Mouse (Mus musculus) B cell, adult 62 days (primary cell): Measurements from ENCODE around the gene Timm17b. TPM values are rescaled to one million over a fixed set of nuclear protein-coding genes. Genes with fewer than 3 reads are reported as not detected.

Experiments used
- total RNA-seq: library from RNA; stranded (reverse); gene quantifications from 4 replicates; pipeline ENCODE4 v1.2.4, GENCODE M21; 2023

The Timm17b gene
- total RNA-seq = 38.8 to 55.7 TPM (median 51.5 TPM) in 4 replicates

DNA sequence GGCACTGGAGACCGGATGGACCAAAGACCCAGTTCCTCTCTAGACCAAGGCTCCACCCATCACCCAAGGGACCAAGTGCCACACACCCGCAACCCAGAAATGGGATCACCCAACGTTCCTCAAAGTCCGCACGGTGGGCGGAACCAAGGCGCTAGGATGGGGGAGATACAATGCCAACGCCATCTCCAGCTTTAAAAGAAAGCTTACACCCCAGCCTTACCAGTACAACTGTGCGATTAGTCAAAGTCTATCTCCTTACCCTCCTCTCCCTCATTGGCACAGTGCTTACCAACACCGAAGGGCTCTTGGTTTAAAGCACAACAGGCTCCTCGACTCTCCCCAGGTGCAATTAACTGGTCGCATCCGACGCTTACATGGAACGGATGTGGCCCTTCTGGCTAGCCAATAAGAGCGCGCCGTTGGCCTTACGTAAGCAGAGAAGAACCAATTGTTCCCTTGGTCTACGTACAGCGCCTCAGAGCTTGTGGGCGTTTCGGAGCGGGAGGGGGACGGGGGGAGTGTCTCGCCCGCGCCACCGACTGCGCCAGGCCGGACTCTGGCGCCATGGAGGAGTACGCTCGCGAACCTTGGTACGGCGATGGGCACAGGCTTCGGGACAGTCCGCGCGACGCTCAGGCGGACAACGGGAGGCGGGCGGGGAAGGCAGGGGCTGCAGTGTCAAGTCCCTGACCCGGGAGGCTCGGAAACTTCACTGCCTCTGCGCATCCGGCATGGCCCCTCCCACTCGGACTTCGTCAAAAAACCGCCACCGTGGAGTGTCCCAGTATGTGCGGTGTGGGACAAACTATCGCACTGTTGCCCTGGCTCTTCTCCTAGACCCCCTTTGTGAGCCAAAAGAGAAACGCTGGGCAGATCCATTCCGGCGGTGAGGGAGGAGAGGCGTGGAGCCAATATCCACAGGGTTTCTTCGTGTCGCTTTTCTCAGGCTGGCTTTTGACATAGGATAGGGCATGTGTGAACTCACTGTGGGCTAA is at the start of gene Timm17b, which contains the start of gene Pqbp1:
TSS of gene Timm17b (plus strand) at position 478 of the 995 bp plus-strand sequence.
TSS of gene Pqbp1 (minus strand) at position 390 of the 995 bp plus-strand sequence.

GRCm38 (mm10) chrX:7878007-7878419 is 21.1 kb upstream of the Timm17b start, which contains the start of gene Pim2:
Pim2 (plus strand) TSS chrX:7878262.

GRCm38 (mm10) chrX:7883841-7884567 is 15.2 kb upstream of the Timm17b start, which contains the start of gene Slc35a2:
Slc35a2 (plus strand) TSS chrX:7884028.

GRCm38 (mm10) chrX:7907735-7908134 is 8.6 kb downstream of the Timm17b start, which contains the start of gene Gm10491:
Gm10491 (minus strand) TSS chrX:7907835.

GRCm38 (mm10) chrX:7909242-7909641 is 10.1 kb downstream of the Timm17b start, which contains the start of gene Gm10490:
Gm10490 (plus strand) TSS chrX:7909542.

DNA sequence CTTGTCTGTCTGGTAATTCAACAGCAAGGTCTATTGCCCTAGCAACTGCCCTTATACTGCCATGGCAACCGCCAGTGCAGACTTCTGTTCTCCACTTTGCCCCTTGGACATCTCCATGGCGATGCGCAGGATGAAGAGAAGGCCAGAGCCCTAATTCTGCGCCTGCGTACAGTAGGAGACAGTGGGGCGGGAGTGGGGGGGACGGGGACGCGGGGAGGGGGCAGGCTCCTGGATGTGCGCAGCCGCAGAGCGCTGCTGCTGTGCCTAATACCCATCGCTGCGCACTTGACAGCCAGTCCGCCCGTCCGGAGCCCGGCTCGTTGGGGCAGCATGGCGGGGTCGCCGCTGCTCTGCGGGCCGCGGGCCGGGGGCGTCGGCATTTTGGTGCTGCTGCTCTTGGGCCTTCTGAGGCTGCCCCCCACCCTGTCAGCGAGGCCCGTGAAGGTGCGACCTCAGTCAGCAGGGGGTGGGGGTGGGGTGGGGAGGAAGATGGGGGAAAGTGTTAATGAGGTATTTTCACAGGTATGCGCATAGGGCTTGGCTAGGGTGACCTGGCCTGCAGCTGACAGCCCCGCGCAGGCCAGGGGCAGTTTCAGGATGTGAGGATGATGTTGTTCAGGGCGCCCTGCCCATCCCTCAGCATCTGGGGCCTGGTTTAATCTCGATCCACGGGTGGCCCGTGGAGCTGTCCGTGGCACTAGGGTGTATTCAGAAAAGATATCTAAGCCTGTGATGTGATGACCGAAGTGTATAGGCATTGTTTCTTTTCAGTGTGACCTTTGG is 20.6 kb downstream of the Timm17b start, which contains the start of gene Pcsk1n:
TSS of gene Pcsk1n (plus strand) at position 222 of the 783 bp plus-strand sequence.

GRCm38 (mm10) chrX:7928270-7928790 is 29.2 kb downstream of the Timm17b start, which contains the start of gene Eras:
Eras (minus strand) TSS chrX:7928607.

GRCm38 (mm10) chrX:7947108-7947899 is 48.1 kb downstream of the Timm17b start, which contains the start of gene Hdac6:
Hdac6 (minus strand) TSS chrX:7947889.

Other genes starting within 250 kb of the Timm17b start
- 24.4 to 28.3 TPM (median 25.8 TPM) in 4 replicates for gene Prickle3, start 242.1 kb upstream of the Timm17b start, total RNA-seq
- 85.6 to 91.6 TPM (median 88.3 TPM) in 4 replicates for gene Plp2, start 228.0 kb upstream of the Timm17b start, total RNA-seq
- gene Magix, start 218.1 kb upstream of the Timm17b start, total RNA-seq = not detected in 4 replicates
- gene Gpkow, start 202.2 kb upstream of the Timm17b start, total RNA-seq = 45.1 to 48.2 TPM (median 46.2 TPM) in 4 replicates
- gene Wdr45, start 185.0 kb upstream of the Timm17b start, total RNA-seq = 58.2 to 89.6 TPM (median 70.2 TPM) in 4 replicates
- not detected in 4 replicates for gene Gm45208, start 177.1 kb upstream of the Timm17b start, total RNA-seq
- 9.6 to 13.9 TPM (median 12.0 TPM) in 4 replicates for gene Praf2, start 170.9 kb upstream of the Timm17b start, total RNA-seq
- gene Ccdc120, start 148.5 kb upstream of the Timm17b start, total RNA-seq = not detected in 4 replicates
- gene Tfe3, start 136.8 kb upstream of the Timm17b start, total RNA-seq = 26.2 to 36.6 TPM (median 32.7 TPM) in 4 replicates
- 277 to 286 TPM (median 284 TPM) in 4 replicates for gene Gripap1, start 109.6 kb upstream of the Timm17b start, total RNA-seq
- 1.5 to 2.4 TPM (median 1.9 TPM) in 4 replicates for gene Kcnd1, start 77.1 kb upstream of the Timm17b start, total RNA-seq
- gene Otud5, start 58.0 kb upstream of the Timm17b start, total RNA-seq = 168 to 185 TPM (median 181 TPM) in 4 replicates
- 36.0 to 41.3 TPM (median 37.2 TPM) in 4 replicates for gene Pim2, start 21.1 kb upstream of the Timm17b start, total RNA-seq
- 28.8 to 38.6 TPM (median 35.1 TPM) in 4 replicates for gene Slc35a2, start 15.3 kb upstream of the Timm17b start, total RNA-seq
- gene Pqbp1, start 88 bp upstream of the Timm17b start, total RNA-seq = 126 to 133 TPM (median 129 TPM) in 4 replicates
- not detected in 4 replicates for gene Gm10491, start 8.5 kb downstream of the Timm17b start, total RNA-seq
- 2.1 TPM in 1 of 4 replicates, not detected in the others for gene Gm10490, start 10.2 kb downstream of the Timm17b start, total RNA-seq
- gene Pcsk1n, start 20.5 kb downstream of the Timm17b start, total RNA-seq = not detected in 4 replicates
- gene Eras, start 29.2 kb downstream of the Timm17b start, total RNA-seq = not detected in 4 replicates
- 15.9 to 26.0 TPM (median 21.4 TPM) in 4 replicates for gene Hdac6, start 48.5 kb downstream of the Timm17b start, total RNA-seq
- not detected in 4 replicates for gene Gata1, start 78.7 kb downstream of the Timm17b start, total RNA-seq
- not detected in 4 replicates for gene Glod5, start 119.1 kb downstream of the Timm17b start, total RNA-seq
- 25.6 to 28.5 TPM (median 27.7 TPM) in 4 replicates for gene Suv39h1, start 175.4 kb downstream of the Timm17b start, total RNA-seq
- 123 to 128 TPM (median 127 TPM) in 4 replicates for gene Was, start 191.1 kb downstream of the Timm17b start, total RNA-seq
- 32.4 to 39.9 TPM (median 35.9 TPM) in 4 replicates for gene Wdr13, start 233.5 kb downstream of the Timm17b start, total RNA-seq
- 695 to 785 TPM (median 740 TPM) in 4 replicates for gene Rbm3, start 246.5 kb downstream of the Timm17b start, total RNA-seq